ENCODE assay signal across 9 mouse cellular contexts in genomic region chr6:47828950-47829349, GRCm38 (mm10). TPM values are rescaled to one million over a fixed set of nuclear protein-coding genes. Genes with fewer than 3 reads are reported as not detected.
A peak's percentile ranks its signal among the peaks of the same experiment; 100 is the strongest.
DNase-seq lines count a peak whose midpoint lies in the region; ATAC-seq and TF ChIP-seq lines count a peak whose summit lies in the region.
"Had no signal": no experiment of that assay in that cellular context is flagged by ENCODE, and none has a peak within 500 bp of the region (broad histone marks: within the 10 kb centered on the region; RNA-seq: fewer than 3 reads in every experiment).

No protein-coding gene starts in this region.

- ATAC-seq in intestine, postnatal 0 days, result no peak
- no peak for ATAC-seq in intestine, embryonic 15.5 days
- ATAC-seq in granulocyte monocyte progenitor cell, adult 5-6 weeks (replicated peaks; ENCODE audit: poor library complexity, severe bottlenecking), result peak; percentile 37
- no peak for ATAC-seq in midbrain, embryonic 14.5 days (ENCODE audit: low FRiP score, low TSS enrichment)
- ATAC-seq: Patski had no signal

- no peak overlapping the region for H3K4me3 ChIP-seq in intestine, postnatal 0 days (ENCODE audit: low read depth, low read length)
- no peak overlapping the region for H3K4me3 ChIP-seq in intestine, embryonic 15.5 days (replicated peaks)
- peak overlapping the region; percentile 79 for H3K4me3 ChIP-seq in midbrain, embryonic 14.5 days (replicated peaks; ENCODE audit: low read depth, low read length)

- no peak overlapping the region for H3K27ac ChIP-seq in intestine, postnatal 0 days (ENCODE audit: low read depth, low read length)
- no peak overlapping the region for H3K27ac ChIP-seq in intestine, embryonic 15.5 days
- H3K27ac ChIP-seq in midbrain, embryonic 14.5 days (replicated peaks; ENCODE audit: low read depth, low read length), result no peak overlapping the region; the same call in 1 of the 2 replicates

- H3K4me2 ChIP-seq in intestine, postnatal 0 days (replicated peaks; ENCODE audit: low read depth), result no peak overlapping the region
- no peak overlapping the region for H3K4me2 ChIP-seq in intestine, embryonic 15.5 days (replicated peaks)
- peak overlapping the region; percentile 66 for H3K4me2 ChIP-seq in midbrain, embryonic 14.5 days (ENCODE audit: low read length)

- H3K27me3 ChIP-seq in intestine, postnatal 0 days (replicated peaks; ENCODE audit: control insufficient read depth, insufficient read depth, low read length), result no peaks in the 10 kb centered on the region
- no peaks in the 10 kb centered on the region for H3K27me3 ChIP-seq in intestine, embryonic 15.5 days (replicated peaks)
- no peaks in the 10 kb centered on the region for H3K27me3 ChIP-seq in midbrain, embryonic 14.5 days (ENCODE audit: control insufficient read depth, insufficient read depth, low read length)
- H3K27me3 ChIP-seq: Patski had no signal

- H3K9me3 ChIP-seq in intestine, postnatal 0 days (ENCODE audit: control insufficient read depth), result no peaks in the 10 kb centered on the region
- no peaks in the 10 kb centered on the region for H3K9me3 ChIP-seq in intestine, embryonic 15.5 days
- H3K9me3 ChIP-seq in midbrain, embryonic 14.5 days (ENCODE audit: control insufficient read depth, low read length), result no peaks in the 10 kb centered on the region

- no peak overlapping the region for H3K9ac ChIP-seq in intestine, postnatal 0 days (ENCODE audit: low read depth, low read length)
- no peak overlapping the region for H3K9ac ChIP-seq in intestine, embryonic 15.5 days
- H3K9ac ChIP-seq in midbrain, embryonic 14.5 days (replicated peaks; ENCODE audit: low read length), result peak overlapping the region; percentile 93; the same call in 1 of the 2 replicates

- DNase-seq in Muller cell, postnatal 12 days (ENCODE audit: inconsistent ontology term), result peak; percentile 42
- peak; percentile 64 for DNase-seq in midbrain, embryonic 14.5 days
- DNase-seq in layer of hippocampus, adult 11-12 months (ENCODE audit: low spot score), result no peak
- DNase-seq in gastrocnemius, postnatal 14 days, result no peak
- DNase-seq in natural killer cell, adult 2 months (ENCODE audit: low spot score in 2 of 2), result no peak

- peak; percentile 78 for TF ChIP-seq CTCF in intestine, postnatal 0 days (IDR thresholded peaks at IDR 0.05; ENCODE audit: low read depth)

- intact Hi-C loops in gastrocnemius, postnatal 14 days (cut with DNase I; ENCODE audit: low total_unique reads), result no loop called here

- no peaks in the 10 kb centered on the region for H3K4me1 ChIP-seq in intestine, postnatal 0 days (replicated peaks; ENCODE audit: control insufficient read depth, insufficient read depth, low read length)
- H3K4me1 ChIP-seq in intestine, embryonic 15.5 days (replicated peaks), result peaks cover 4% of the 10 kb centered on the region; the same call in 1 of the 2 replicates
- peaks cover 10% of the 10 kb centered on the region for H3K4me1 ChIP-seq in midbrain, embryonic 14.5 days (ENCODE audit: control insufficient read depth, insufficient read depth, low read length)

- H3K36me3 ChIP-seq in intestine, postnatal 0 days (ENCODE audit: control insufficient read depth, insufficient read depth), result peaks cover 10% of the 10 kb centered on the region; the same call in 1 of the 2 replicates
- H3K36me3 ChIP-seq in intestine, embryonic 15.5 days, result no peaks in the 10 kb centered on the region
- H3K36me3 ChIP-seq in midbrain, embryonic 14.5 days (ENCODE audit: control insufficient read depth, insufficient read depth, low read length), result peaks cover 17% of the 10 kb centered on the region

- WGBS in intestine, postnatal 0 days, result 37% methylated on average over 1 of the region's 1 CpGs
- WGBS in intestine, embryonic 15.5 days, result 47% methylated on average over 1 of the region's 1 CpGs
- 35% methylated on average over 1 of the region's 1 CpGs for WGBS in midbrain, embryonic 14.5 days

RNA-seq across cellular contexts. Expression of gene Zfp786, which starts 1.7 kb away (rescaled TPM):
- polyA plus RNA-seq in intestine, postnatal 0 days (2015; fragmentation: Nextera tagmentation; extraction: Ambion mirVana), result 0.61 and 0.69 TPM in 2 replicates
- 2.3 and 2.4 TPM in 2 replicates for polyA plus RNA-seq in intestine, embryonic 15.5 days (2015; fragmentation: Nextera tagmentation; extraction: Ambion mirVana)
- 0.13 and 11.2 TPM in 2 replicates for total RNA-seq in granulocyte monocyte progenitor cell, adult 5-6 weeks (2014; fragmentation: Nextera tagmentation)
- 2.0 and 5.1 TPM in 2 replicates for total RNA-seq in granulocyte monocyte progenitor cell, adult 5-6 weeks (2017)
- polyA plus RNA-seq in midbrain, embryonic 14.5 days (2014; fragmentation: Nextera tagmentation; extraction: Ambion mirVana), result 15.0 and 16.0 TPM in 2 replicates
- under 1 TPM; 0.27 to 0.55 TPM for total RNA-seq in gastrocnemius, postnatal 14 days (2021)

RNA-seq across cellular contexts. Expression of gene Zfp398, which starts 6.5 kb away (rescaled TPM):
- 2.8 and 3.8 TPM in 2 replicates for polyA plus RNA-seq in intestine, postnatal 0 days (2015; fragmentation: Nextera tagmentation; extraction: Ambion mirVana)
- polyA plus RNA-seq in intestine, embryonic 15.5 days (2015; fragmentation: Nextera tagmentation; extraction: Ambion mirVana), result 6.8 and 8.2 TPM in 2 replicates
- total RNA-seq in granulocyte monocyte progenitor cell, adult 5-6 weeks (2014; fragmentation: Nextera tagmentation), result 27.9 TPM in 2 replicates
- 16.0 and 16.8 TPM in 2 replicates for total RNA-seq in granulocyte monocyte progenitor cell, adult 5-6 weeks (2017)
- polyA plus RNA-seq in midbrain, embryonic 14.5 days (2014; fragmentation: Nextera tagmentation; extraction: Ambion mirVana), result 18.7 and 20.4 TPM in 2 replicates
- 1 to 10 TPM; 4.3 to 4.7 TPM for total RNA-seq in gastrocnemius, postnatal 14 days (2021)

RNA-seq across cellular contexts. Expression of gene Pdia4, which starts 15.7 kb away (rescaled TPM):
- polyA plus RNA-seq in intestine, postnatal 0 days (2015; fragmentation: Nextera tagmentation; extraction: Ambion mirVana), result 95.9 and 97.3 TPM in 2 replicates
- polyA plus RNA-seq in intestine, embryonic 15.5 days (2015; fragmentation: Nextera tagmentation; extraction: Ambion mirVana), result 304 and 326 TPM in 2 replicates
- total RNA-seq in granulocyte monocyte progenitor cell, adult 5-6 weeks (2014; fragmentation: Nextera tagmentation), result 157 and 161 TPM in 2 replicates
- total RNA-seq in granulocyte monocyte progenitor cell, adult 5-6 weeks (2017), result 534 and 557 TPM in 2 replicates
- 107 and 148 TPM in 2 replicates for polyA plus RNA-seq in midbrain, embryonic 14.5 days (2014; fragmentation: Nextera tagmentation; extraction: Ambion mirVana)
- total RNA-seq in gastrocnemius, postnatal 14 days (2021), result 10 to 100 TPM; 22.3 to 32.2 TPM

RNA-seq across cellular contexts. Expression of gene Zfp282, which starts 48.1 kb away (rescaled TPM):
- polyA plus RNA-seq in intestine, postnatal 0 days (2015; fragmentation: Nextera tagmentation; extraction: Ambion mirVana), result 5.3 TPM in 2 replicates
- polyA plus RNA-seq in intestine, embryonic 15.5 days (2015; fragmentation: Nextera tagmentation; extraction: Ambion mirVana), result 12.0 and 12.1 TPM in 2 replicates
- 10.0 and 11.3 TPM in 2 replicates for total RNA-seq in granulocyte monocyte progenitor cell, adult 5-6 weeks (2014; fragmentation: Nextera tagmentation)
- 12.0 and 14.2 TPM in 2 replicates for total RNA-seq in granulocyte monocyte progenitor cell, adult 5-6 weeks (2017)
- 18.4 and 19.7 TPM in 2 replicates for polyA plus RNA-seq in midbrain, embryonic 14.5 days (2014; fragmentation: Nextera tagmentation; extraction: Ambion mirVana)
- total RNA-seq in gastrocnemius, postnatal 14 days (2021), result 1 to 10 TPM; 7.4 to 7.5 TPM

Comparison
In these comparisons a context has a peak if more than half of its experiments do, and no peak if none do; other contexts are left out.
1. DNase-seq: peak in Muller cell, postnatal 12 days (single experiment) and midbrain, embryonic 14.5 days (single experiment); none in layer of hippocampus, adult 11-12 months (single experiment), gastrocnemius, postnatal 14 days (single experiment) and natural killer cell, adult 2 months (0 of 2).